Mouse (Mus musculus) bone marrow, adult 2 months (tissue): Measurements from ENCODE around the gene Sc5d.

Experiments
- CTCF ChIP-seq: fragments of 200-500 bp; IDR thresholded peaks from 2 replicates; pipeline ENCODE4 v1.5.1; 2011; ENCODE audit warnings: low read length, control low read depth; ENCODE audit not compliant: control insufficient read depth, insufficient read depth
- POLR2A ChIP-seq: fragments of 200-500 bp; IDR thresholded peaks from 2 replicates; pipeline ENCODE4 v1.6.1; 2011; ENCODE audit warnings: low read depth, mild to moderate bottlenecking, control low read depth, low read length, borderline replicate concordance; ENCODE audit not compliant: control insufficient read depth

DNA sequence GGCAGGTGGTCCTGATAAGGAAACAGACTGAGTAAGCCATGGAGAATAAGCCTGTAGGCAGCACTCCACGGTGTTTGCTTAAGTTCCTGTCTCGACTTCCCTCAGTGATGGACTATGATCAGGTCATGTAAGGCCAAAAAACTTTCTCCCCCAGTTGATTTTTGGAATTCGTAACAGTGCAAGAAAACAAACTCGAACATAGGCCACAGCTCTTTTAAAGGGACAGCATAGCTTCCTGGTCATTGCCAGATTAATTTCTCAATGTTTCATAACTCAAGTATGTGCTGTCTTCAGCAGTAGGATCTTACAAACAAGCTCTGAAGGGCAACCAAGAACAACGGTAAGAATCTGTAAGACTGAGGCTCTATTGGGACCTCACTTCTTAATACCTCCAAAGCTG is 7.4 kb upstream of the Sc5d start:
- no peak for TF ChIP-seq CTCF
- no peak for TF ChIP-seq POLR2A
